Mouse (Mus musculus) T-helper 1 cell (primary cell): Measurements from ENCODE around the gene Mrgprg.

Experiments
- in situ Hi-C: fragments of 300-600 bp; cut with MboI, MseI; formaldehyde crosslinking; loops from one replicate; pipeline ENCODE4 v1.15.1; 2025; ENCODE audit warnings: high pct_unique_total_duplicates

The Mrgprg gene

GRCm38 (mm10) chr7:143755357-143756124 is 11.3 kb downstream of the Mrgprg start:
- in situ Hi-C loops = loop anchor here (5.0 kb wide), 1 partner anchor 158 kb away; no protein-coding TSS in a partner anchor

GRCm38 (mm10) chr7:143753990-143754715 is 12.6 kb downstream of the Mrgprg start:
- in situ Hi-C loops = loop anchor here (5.0 kb wide), 1 partner anchor 47 kb away; no protein-coding TSS in a partner anchor

GRCm38 (mm10) chr7:143752606-143753005 is 14.2 kb downstream of the Mrgprg start:
- in situ Hi-C loops = loop anchor here (5.0 kb wide), 1 partner anchor 45 kb away; no protein-coding TSS in a partner anchor

GRCm38 (mm10) chr7:143752056-143752455 is 14.7 kb downstream of the Mrgprg start:
- in situ Hi-C loops = loop anchor here (5.0 kb wide), 1 partner anchor 45 kb away; no protein-coding TSS in a partner anchor

GRCm38 (mm10) chr7:143751380-143751779 is 15.4 kb downstream of the Mrgprg start:
- in situ Hi-C loops = loop anchor here (5.0 kb wide), 1 partner anchor 44 kb away; no protein-coding TSS in a partner anchor

GRCm38 (mm10) chr7:143749045-143749444 is 17.7 kb downstream of the Mrgprg start:
- in situ Hi-C loops = no loop called here

GRCm38 (mm10) chr7:143748041-143748868 is 18.5 kb downstream of the Mrgprg start:
- in situ Hi-C loops = no loop called here

- in situ Hi-C loops = no loop called here
Measured at GRCm38 (mm10) chr7:143740653-143741052, 26.1 kb downstream of the Mrgprg start.

- in situ Hi-C loops = no loop called here
Measured at GRCm38 (mm10) chr7:143739511-143740461, 27.0 kb downstream of the Mrgprg start.

GRCm38 (mm10) chr7:143738601-143739006 is 28.2 kb downstream of the Mrgprg start:
- in situ Hi-C loops = no loop called here

GRCm38 (mm10) chr7:143738194-143738593 is 28.6 kb downstream of the Mrgprg start:
- in situ Hi-C loops = no loop called here

GRCm38 (mm10) chr7:143733746-143734145 is 33.0 kb downstream of the Mrgprg start:
- in situ Hi-C loops = no loop called here

- in situ Hi-C loops = no loop called here
Measured at GRCm38 (mm10) chr7:143729886-143730285, 36.9 kb downstream of the Mrgprg start.

GRCm38 (mm10) chr7:143726396-143726795 is 40.4 kb downstream of the Mrgprg start:
- in situ Hi-C loops = no loop called here

- in situ Hi-C loops = no loop called here
Measured at GRCm38 (mm10) chr7:143723841-143724240, 43.0 kb downstream of the Mrgprg start.

- in situ Hi-C loops = no loop called here
Measured at GRCm38 (mm10) chr7:143722646-143723045, 44.1 kb downstream of the Mrgprg start.

- in situ Hi-C loops = no loop called here
Measured at GRCm38 (mm10) chr7:143717811-143718210, 49.0 kb downstream of the Mrgprg start.
